Mouse (Mus musculus): ENCODE data around the gene Zbtb37. TPM values are rescaled to one million over a fixed set of nuclear protein-coding genes. Genes with fewer than 3 reads are reported as not detected.

The Zbtb37 gene
- total RNA-seq, 2 experiments from 2014 or later, result 10.6 to 14.8 TPM

DNA sequence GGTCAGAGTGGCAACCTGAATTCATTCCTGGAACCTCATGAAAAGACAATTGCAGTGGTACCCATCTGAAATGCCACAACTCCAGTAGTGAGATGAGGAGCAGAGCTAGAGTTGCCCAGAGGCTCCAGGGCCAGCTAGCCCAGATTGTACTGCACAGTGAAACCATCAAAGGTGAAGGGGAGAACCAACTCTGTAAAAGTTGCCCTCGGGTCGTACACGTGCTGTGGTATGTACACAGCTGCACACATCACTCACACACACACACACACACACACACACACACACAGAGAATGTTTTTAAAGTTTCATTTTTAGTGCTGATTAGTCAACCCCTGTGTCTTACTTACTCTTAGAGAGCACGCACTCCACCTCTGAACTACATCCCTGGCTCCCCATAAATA lies 53.3 kb downstream of the Zbtb37 start:
- intact Hi-C loops (cut with DNase I), result no loop called here
- DNase-seq, result no peak

DNA sequence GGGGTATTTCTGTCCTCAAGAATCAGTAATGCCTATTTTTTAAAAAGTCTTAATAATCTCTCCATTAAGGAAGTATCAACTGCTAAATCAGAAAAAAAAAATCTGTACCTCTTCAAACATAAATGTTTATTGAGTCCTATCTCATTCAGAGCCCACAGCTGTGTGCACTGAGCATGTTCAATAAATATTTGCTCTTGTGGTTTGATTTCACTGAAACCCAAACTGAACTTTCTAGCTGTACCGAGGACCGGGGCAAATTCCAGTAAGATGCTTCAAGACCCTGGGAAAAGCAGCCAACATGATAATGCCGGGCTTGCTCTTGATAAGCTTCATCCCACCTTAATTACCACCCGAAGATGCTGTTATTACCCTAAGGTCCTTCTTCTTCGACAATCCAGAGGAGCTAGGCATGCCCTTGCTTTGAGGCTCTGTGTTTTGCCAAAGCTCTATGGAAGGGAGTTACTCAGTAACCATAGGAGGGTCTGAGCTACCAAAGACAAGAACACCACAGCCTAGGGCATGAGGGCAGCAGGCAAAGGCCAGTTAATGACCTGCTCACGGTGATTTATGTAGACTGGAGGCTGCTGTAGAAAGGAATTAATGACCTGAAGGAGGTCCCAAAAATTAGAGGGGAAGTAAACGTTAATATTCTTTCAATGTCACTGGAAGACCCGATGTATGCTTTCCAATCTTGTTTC lies 54.0 kb downstream of the Zbtb37 start:
- intact Hi-C loops (cut with DNase I), result no loop called here
- DNase-seq, result no peak

DNA sequence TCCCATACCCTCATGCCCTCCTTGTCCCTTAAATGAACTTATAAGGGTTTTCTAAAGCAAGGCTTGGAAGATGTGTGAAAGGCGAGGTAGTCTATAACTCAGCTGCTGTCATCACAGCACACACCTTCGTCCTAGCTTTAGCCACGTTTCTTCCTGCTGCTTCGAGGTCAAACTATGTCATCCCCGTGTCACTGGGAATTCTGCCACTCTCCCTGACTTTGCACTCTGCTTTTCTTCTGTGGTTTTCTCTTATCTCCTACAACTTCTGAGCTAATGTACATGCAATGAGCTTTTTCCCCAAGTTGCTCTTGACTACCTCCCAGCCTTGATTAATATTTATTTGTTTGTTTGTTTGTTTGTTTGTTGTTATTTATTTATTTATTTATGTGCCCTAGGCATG lies 54.6 kb downstream of the Zbtb37 start:
- DNase-seq, result no peak
- intact Hi-C loops (cut with DNase I), result no loop called here

DNA sequence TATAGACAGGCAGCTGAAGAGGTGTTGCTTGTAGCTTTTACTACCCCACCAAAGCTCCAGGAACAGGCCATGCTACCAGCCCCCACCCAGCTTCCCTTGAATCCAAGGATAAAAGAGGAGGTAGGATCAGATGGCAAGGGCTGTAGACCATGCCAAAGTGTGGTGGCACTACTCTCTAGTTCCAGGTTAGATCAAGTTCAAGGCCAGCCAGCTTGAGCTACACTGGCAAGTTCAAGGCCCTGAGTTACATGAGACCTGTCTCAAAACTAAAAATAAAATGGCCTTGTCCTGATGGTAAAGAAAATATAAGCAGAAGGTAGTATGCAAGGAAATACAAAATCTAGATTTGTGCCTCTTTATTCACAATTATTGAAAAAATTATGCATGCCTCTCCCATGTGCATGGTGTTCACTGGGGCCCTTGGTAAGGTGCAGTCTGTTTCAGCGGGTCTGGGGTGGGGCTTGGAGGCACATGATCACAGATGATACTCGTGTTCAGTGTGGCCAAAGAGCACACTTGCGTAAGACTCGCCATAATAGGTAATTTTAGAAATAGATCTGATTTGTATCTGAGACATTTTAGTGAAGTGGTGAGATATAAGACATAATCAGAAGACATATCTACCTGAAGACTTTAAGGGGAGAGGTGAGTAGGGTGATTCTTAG lies 56.4 kb downstream of the Zbtb37 start, which contains the start of gene Serpinc1:
Serpinc1 (plus strand) TSS at position 515 of the 665 bp plus-strand sequence.
- intact Hi-C loops (cut with DNase I), result no loop called here
- no peak for DNase-seq

DNA sequence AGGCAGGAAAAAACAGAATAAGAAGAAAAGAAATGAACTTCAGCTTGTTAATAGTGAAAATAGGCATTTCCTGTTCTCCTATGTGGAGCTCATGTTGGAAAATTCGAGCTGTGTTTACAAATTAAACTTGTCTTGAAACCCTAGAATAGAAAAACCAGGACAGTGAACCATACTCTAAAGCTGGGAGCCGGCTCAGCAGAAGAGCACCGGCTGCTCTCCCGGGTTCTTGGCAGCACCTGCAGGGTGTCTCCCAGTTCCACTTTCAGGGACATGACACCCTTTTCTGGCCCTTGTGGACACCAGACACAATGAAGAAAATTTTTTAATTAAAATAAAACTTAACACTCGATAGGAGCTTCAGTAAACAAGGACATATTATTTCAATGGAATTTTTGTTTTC lies 66.0 kb downstream of the Zbtb37 start:
- intact Hi-C loops (cut with DNase I), result no loop called here

DNA sequence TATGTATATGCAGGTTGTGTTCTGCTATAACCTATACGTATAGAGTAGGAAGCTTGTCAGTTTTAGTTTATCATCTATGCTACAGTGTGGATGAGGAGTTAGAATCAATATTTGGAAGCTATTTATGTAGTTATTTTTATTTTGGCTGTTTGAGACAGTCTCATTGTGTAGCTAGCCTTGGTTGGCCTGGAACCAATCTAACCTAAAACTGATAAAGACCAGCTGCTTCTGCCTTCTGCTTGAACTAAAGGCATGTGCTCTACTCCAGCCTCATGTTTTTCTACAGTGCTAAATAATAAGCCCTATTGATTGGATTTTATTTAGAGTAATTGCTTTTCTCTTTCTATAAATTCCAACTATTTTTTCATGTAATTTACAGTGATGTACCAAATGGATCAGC lies 67.4 kb downstream of the Zbtb37 start:
- DNase-seq, result no peak
- intact Hi-C loops (cut with DNase I), result no loop called here

More for the DNA sequence above, 66.0 kb downstream of the Zbtb37 start:
- DNase-seq, result no peak

DNA sequence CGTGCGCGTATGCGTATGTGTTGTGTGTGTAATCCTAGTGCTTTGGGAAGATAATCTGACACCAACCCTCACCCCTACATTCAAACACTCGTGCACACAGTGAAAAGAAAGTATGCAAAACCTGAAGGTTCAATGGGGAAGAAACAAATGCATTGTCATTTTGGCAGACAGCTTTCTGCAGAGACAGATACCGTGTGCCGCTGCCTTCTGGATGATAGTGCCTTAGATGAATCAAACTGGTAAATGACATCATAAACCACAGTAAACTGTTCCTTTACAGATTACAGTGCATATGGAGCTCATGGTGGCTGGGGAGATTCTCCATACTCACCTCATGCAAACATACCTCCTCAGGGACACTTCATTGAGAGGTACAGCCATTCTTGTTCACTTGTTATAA lies 71.5 kb downstream of the Zbtb37 start:
- no peak for DNase-seq
- intact Hi-C loops (cut with DNase I), result no loop called here

Other genes with a start within 250 kb of the Zbtb37 start
- gene Rabgap1l, start 241.6 kb downstream of the Zbtb37 start, total RNA-seq (2021), result 10 to 100 TPM; 80.3 to 83.6 TPM
- 10 to 100 TPM; 45.6 to 51.6 TPM for gene Rc3h1, start 128.4 kb downstream of the Zbtb37 start, total RNA-seq (2021)
- gene Serpinc1, start 56.3 kb downstream of the Zbtb37 start, total RNA-seq (2021), result under 1 TPM; 0.06 to 0.24 TPM
- gene Dars2, start 35.8 kb upstream of the Zbtb37 start, total RNA-seq (2021), result 10 to 100 TPM; 23.8 to 25.5 TPM
- gene Cenpl, start 35.9 kb upstream of the Zbtb37 start, total RNA-seq (2021), result 1 to 10 TPM in 1 of 2 experiments, under 1 TPM in 1; 0.83 to 1.7 TPM
- gene Klhl20, start 96.7 kb upstream of the Zbtb37 start, total RNA-seq (2021), result 10 to 100 TPM in 1 of 2 experiments, 1 to 10 TPM in 1; 9.7 to 12.2 TPM
- 1 to 10 TPM; 2.3 to 2.8 TPM for gene Ankrd45, start 107.8 kb upstream of the Zbtb37 start, total RNA-seq (2021)
- not detected for gene Tex50, start 124.5 kb upstream of the Zbtb37 start, total RNA-seq (2021)
- 100 to 1,000 TPM; 315 to 316 TPM for gene Prdx6, start 216.4 kb upstream of the Zbtb37 start, total RNA-seq (2021)

All from heart, postnatal 36 days (tissue).